Mouse (Mus musculus): ENCODE data around the gene Iqschfp. TPM values are rescaled to one million over a fixed set of nuclear protein-coding genes. Genes with fewer than 3 reads are reported as not detected.

Iqschfp gene
- total and polyA plus RNA-seq, 2 experiments from 2014 or later = not detected

GRCm38 (mm10) chr3:68469643-68470042 is 577.6 kb downstream of the Iqschfp start:
- no peak overlapping the region for H3K4me3 ChIP-seq (ENCODE audit: low read depth, low read length)
- H3K9ac ChIP-seq (replicated peaks; ENCODE audit: low read depth, low read length) = no peak overlapping the region

GRCm38 (mm10) chr3:68470061-68470460 is 578.0 kb downstream of the Iqschfp start:
- DNase-seq (ENCODE audit: low spot score) = no peak
- WGBS = 36% methylated on average over 3 of the region's 3 CpGs
- no peak overlapping the region for H3K4me3 ChIP-seq (ENCODE audit: low read depth, low read length)
- H3K27ac ChIP-seq (ENCODE audit: low read depth) = no peak overlapping the region; the same call in 1 of the 2 replicates
- H3K9ac ChIP-seq (replicated peaks; ENCODE audit: low read depth, low read length) = no peak overlapping the region
- H3K4me2 ChIP-seq (ENCODE audit: low read depth, low read length) = no peak overlapping the region
- H3K27me3 ChIP-seq (ENCODE audit: control insufficient read depth, insufficient read depth, low read length) = no peaks in the 10 kb centered on the region
- ATAC-seq (ENCODE audit: insufficient read depth, low read depth) = no peak
- peaks cover 4% of the 10 kb centered on the region; the same call in 1 of the 2 replicates for H3K4me1 ChIP-seq (ENCODE audit: control insufficient read depth, insufficient read depth)
- no peaks in the 10 kb centered on the region for H3K9me3 ChIP-seq (replicated peaks; ENCODE audit: control insufficient read depth, low read length)
- no peak for TF ChIP-seq EP300 (IDR thresholded peaks at IDR 0.05; ENCODE audit: low read depth)
- TF ChIP-seq CTCF (IDR thresholded peaks at IDR 0.05; ENCODE audit: low read depth) = no peak
- H3K36me3 ChIP-seq (replicated peaks; ENCODE audit: control insufficient read depth, insufficient read depth, low read length) = no peaks in the 10 kb centered on the region

More at GRCm38 (mm10) chr3:68469643-68470042, 577.6 kb downstream of the Iqschfp start:
- no peak for ATAC-seq (ENCODE audit: insufficient read depth, low read depth)
- TF ChIP-seq CTCF (IDR thresholded peaks at IDR 0.05; ENCODE audit: low read depth) = peak; percentile 64
- no peak for TF ChIP-seq EP300 (IDR thresholded peaks at IDR 0.05; ENCODE audit: low read depth)
- WGBS = 51% methylated on average over 1 of the region's 1 CpGs
- H3K27me3 ChIP-seq (ENCODE audit: control insufficient read depth, insufficient read depth, low read length) = no peaks in the 10 kb centered on the region
- peaks cover 4% of the 10 kb centered on the region; the same call in 1 of the 2 replicates for H3K4me1 ChIP-seq (ENCODE audit: control insufficient read depth, insufficient read depth)
- H3K36me3 ChIP-seq (replicated peaks; ENCODE audit: control insufficient read depth, insufficient read depth, low read length) = no peaks in the 10 kb centered on the region
- no peak overlapping the region; the same call in 1 of the 2 replicates for H3K27ac ChIP-seq (ENCODE audit: low read depth)
- peak; percentile 42 for DNase-seq (ENCODE audit: low spot score)
- H3K9me3 ChIP-seq (replicated peaks; ENCODE audit: control insufficient read depth, low read length) = no peaks in the 10 kb centered on the region
- H3K4me2 ChIP-seq (ENCODE audit: low read depth, low read length) = 0 out of 2 replicates have a peak overlapping the region, but pooled peaks have one; percentile 73

- Histone ChIP-seq H3K27ac (ENCODE audit: low read depth) (no peak overlapping the region), H3K4me1 (ENCODE audit: control insufficient read depth, insufficient read depth) (peaks cover 4% of the 10 kb centered on the region; the same call in 1 of the 2 replicates), H3K4me2 (ENCODE audit: low read depth, low read length) (no peak overlapping the region), H3K36me3 (replicated peaks; ENCODE audit: control insufficient read depth, insufficient read depth, low read length) (no peaks in the 10 kb centered on the region), H3K9me3 (replicated peaks; ENCODE audit: control insufficient read depth, low read length) (no peaks in the 10 kb centered on the region), H3K27me3 (ENCODE audit: control insufficient read depth, insufficient read depth, low read length) (no peaks in the 10 kb centered on the region), H3K4me3 (ENCODE audit: low read depth, low read length) (no peak overlapping the region), H3K9ac (replicated peaks; ENCODE audit: low read depth, low read length) (no peak overlapping the region)
- ATAC-seq (ENCODE audit: insufficient read depth, low read depth) = no peak
- DNase-seq (ENCODE audit: low spot score) = no peak
- no peak for TF ChIP-seq EP300 (IDR thresholded peaks at IDR 0.05; ENCODE audit: low read depth)
- TF ChIP-seq CTCF (IDR thresholded peaks at IDR 0.05; ENCODE audit: low read depth) = no peak
- 64% methylated on average over 5 of the region's 5 CpGs for WGBS
Observed at GRCm38 (mm10) chr3:68470622-68471021, 578.6 kb downstream of the Iqschfp start.

- TF ChIP-seq EP300 (IDR thresholded peaks at IDR 0.05; ENCODE audit: low read depth) (no peak), CTCF (IDR thresholded peaks at IDR 0.05; ENCODE audit: low read depth) (no peak)
- ATAC-seq (ENCODE audit: insufficient read depth, low read depth) (no peak), DNase-seq (ENCODE audit: low spot score) (no peak)
- H3K27me3 ChIP-seq (ENCODE audit: control insufficient read depth, insufficient read depth, low read length) = no peaks in the 10 kb centered on the region
- 0 out of 2 replicates have a peak, but pooled peaks cover 4% of the 10 kb centered on the region for H3K4me1 ChIP-seq (ENCODE audit: control insufficient read depth, insufficient read depth)
- no peaks in the 10 kb centered on the region for H3K36me3 ChIP-seq (replicated peaks; ENCODE audit: control insufficient read depth, insufficient read depth, low read length)
- H3K4me3 ChIP-seq (ENCODE audit: low read depth, low read length) = no peak overlapping the region
- H3K27ac ChIP-seq (ENCODE audit: low read depth) = no peak overlapping the region
- H3K4me2 ChIP-seq (ENCODE audit: low read depth, low read length) = no peak overlapping the region
- H3K9me3 ChIP-seq (replicated peaks; ENCODE audit: control insufficient read depth, low read length) = no peaks in the 10 kb centered on the region
- WGBS = 80% methylated on average over 7 of the region's 7 CpGs
- no peak overlapping the region for H3K9ac ChIP-seq (replicated peaks; ENCODE audit: low read depth, low read length)
Observed at GRCm38 (mm10) chr3:68476336-68476735, 584.3 kb downstream of the Iqschfp start.

- ATAC-seq (ENCODE audit: insufficient read depth, low read depth) (no peak), DNase-seq (ENCODE audit: low spot score) (no peak)
- 42% methylated on average over 2 of the region's 2 CpGs for WGBS
- Histone ChIP-seq H3K4me2 (ENCODE audit: low read depth, low read length) (no peak overlapping the region), H3K36me3 (replicated peaks; ENCODE audit: control insufficient read depth, insufficient read depth, low read length) (no peaks in the 10 kb centered on the region), H3K4me3 (ENCODE audit: low read depth, low read length) (no peak overlapping the region), H3K4me1 (ENCODE audit: control insufficient read depth, insufficient read depth) (0 out of 2 replicates have a peak, but pooled peaks cover 4% of the 10 kb centered on the region), H3K27ac (ENCODE audit: low read depth) (0 out of 2 replicates have a peak overlapping the region, but pooled peaks have one; percentile 2), H3K9me3 (replicated peaks; ENCODE audit: control insufficient read depth, low read length) (no peaks in the 10 kb centered on the region), H3K27me3 (ENCODE audit: control insufficient read depth, insufficient read depth, low read length) (no peaks in the 10 kb centered on the region), H3K9ac (replicated peaks; ENCODE audit: low read depth, low read length) (no peak overlapping the region)
- TF ChIP-seq EP300 (IDR thresholded peaks at IDR 0.05; ENCODE audit: low read depth) = no peak
- no peak for TF ChIP-seq CTCF (IDR thresholded peaks at IDR 0.05; ENCODE audit: low read depth)
Observed at GRCm38 (mm10) chr3:68477478-68477877, 585.4 kb downstream of the Iqschfp start.

- 0 out of 2 replicates have a peak, but pooled peaks cover 4% of the 10 kb centered on the region for H3K4me1 ChIP-seq (ENCODE audit: control insufficient read depth, insufficient read depth)
- H3K27ac ChIP-seq (ENCODE audit: low read depth) = no peak overlapping the region
- no peaks in the 10 kb centered on the region for H3K9me3 ChIP-seq (replicated peaks; ENCODE audit: control insufficient read depth, low read length)
- H3K27me3 ChIP-seq (ENCODE audit: control insufficient read depth, insufficient read depth, low read length) = no peaks in the 10 kb centered on the region
- no peak for TF ChIP-seq EP300 (IDR thresholded peaks at IDR 0.05; ENCODE audit: low read depth)
- TF ChIP-seq CTCF (IDR thresholded peaks at IDR 0.05; ENCODE audit: low read depth) = no peak
- ATAC-seq (ENCODE audit: insufficient read depth, low read depth) (no peak), DNase-seq (ENCODE audit: low spot score) (no peak)
- no peaks in the 10 kb centered on the region for H3K36me3 ChIP-seq (replicated peaks; ENCODE audit: control insufficient read depth, insufficient read depth, low read length)
- H3K4me3 ChIP-seq (ENCODE audit: low read depth, low read length) = no peak overlapping the region
- no peak overlapping the region for H3K9ac ChIP-seq (replicated peaks; ENCODE audit: low read depth, low read length)
- WGBS = 85% methylated on average over 6 of the region's 6 CpGs
- no peak overlapping the region for H3K4me2 ChIP-seq (ENCODE audit: low read depth, low read length)
Observed at GRCm38 (mm10) chr3:68479266-68479665, 587.2 kb downstream of the Iqschfp start.
